Mouse (Mus musculus) lung, embryonic 14.5 days (tissue): ENCODE data around the gene Msh5. TPM values are rescaled to one million over a fixed set of nuclear protein-coding genes. Genes with fewer than 3 reads are reported as not detected.

Experiments used
- ATAC-seq: fragments of 200-750 bp; cut with Nextera tagmentation; 2 replicates; pipeline ENCODE4 v1.8.0; 2017; ENCODE audit warnings: mild to moderate bottlenecking, moderate TSS enrichment, moderate library complexity; ENCODE audit not compliant: insufficient read depth
- DNase-seq: peaks from one replicate; pipeline ENCODE4 v3.0.0-alpha.2; 2015
- H3K27ac ChIP-seq: fragments of 300-500 bp; sonication (generic); 2 replicates; pipeline ENCODE4 v1.5.1; 2014; ENCODE audit warnings: low read depth, mild to moderate bottlenecking, moderate library complexity
- H3K27me3 ChIP-seq: fragments of 300-500 bp; sonication (generic); 2 replicates; pipeline ENCODE4 v1.6.1; 2014; ENCODE audit warnings: low read length, control low read depth; ENCODE audit not compliant: insufficient read depth
- H3K36me3 ChIP-seq: fragments of 300-500 bp; sonication (generic); 2 replicates; pipeline ENCODE4 v1.6.1; 2014; ENCODE audit warnings: control low read depth; ENCODE audit not compliant: insufficient read depth
- H3K4me1 ChIP-seq: fragments of 300-500 bp; sonication (generic); 2 replicates; pipeline ENCODE4 v1.6.1; 2014; ENCODE audit warnings: antibody characterized with exemption, control low read depth; ENCODE audit not compliant: insufficient read depth
- H3K4me2 ChIP-seq: fragments of 300-500 bp; sonication (generic); 2 replicates; pipeline ENCODE4 v1.6.1; 2014; ENCODE audit warnings: mild to moderate bottlenecking
- H3K4me3 ChIP-seq: fragments of 300-500 bp; sonication (generic); 2 replicates; pipeline ENCODE4 v1.5.1; 2014; ENCODE audit warnings: low read depth, low read length
- H3K9ac ChIP-seq: fragments of 300-500 bp; sonication (generic); 2 replicates; pipeline ENCODE4 v1.6.1; 2014
- H3K9me3 ChIP-seq: fragments of 300-500 bp; sonication (generic); 2 replicates; pipeline ENCODE4 v1.6.1; 2016; ENCODE audit warnings: low read depth, low read length, control low read depth
- CTCF ChIP-seq: IDR thresholded peaks from 2 replicates; pipeline ENCODE4 v1.5.1; 2016; ENCODE audit warnings: antibody characterized with exemption, low read depth
- WGBS: fragments of 180-500 bp; shearing (Covaris S2); extraction: QIAGEN DNeasy Blood & Tissue Kit; methylation state at CpG from one replicate; pipeline ENCODE4 v1.1.7; 2014; 5-methylcytosine and 5-hydroxymethylcytosine counted together
- polyA plus RNA-seq: library from polyadenylated mRNA; unstranded; fragments of >200 nt; fragmentation: Nextera tagmentation; extraction: Ambion mirVana; gene quantifications from 2 replicates; pipeline ENCODE4 v1.2.1, GENCODE M21; 2014

The Msh5 gene
- polyA plus RNA-seq, 1 experiment from 2014 or later, result 4.6 TPM

- 71% methylated on average over 12 of the region's 12 CpGs for WGBS
- H3K4me1 ChIP-seq, result peaks cover 24% of the 10 kb centered on the region
Measured at GRCm38 (mm10) chr17:35052271-35052798, 5.8 kb upstream of the Msh5 start.

DNA sequence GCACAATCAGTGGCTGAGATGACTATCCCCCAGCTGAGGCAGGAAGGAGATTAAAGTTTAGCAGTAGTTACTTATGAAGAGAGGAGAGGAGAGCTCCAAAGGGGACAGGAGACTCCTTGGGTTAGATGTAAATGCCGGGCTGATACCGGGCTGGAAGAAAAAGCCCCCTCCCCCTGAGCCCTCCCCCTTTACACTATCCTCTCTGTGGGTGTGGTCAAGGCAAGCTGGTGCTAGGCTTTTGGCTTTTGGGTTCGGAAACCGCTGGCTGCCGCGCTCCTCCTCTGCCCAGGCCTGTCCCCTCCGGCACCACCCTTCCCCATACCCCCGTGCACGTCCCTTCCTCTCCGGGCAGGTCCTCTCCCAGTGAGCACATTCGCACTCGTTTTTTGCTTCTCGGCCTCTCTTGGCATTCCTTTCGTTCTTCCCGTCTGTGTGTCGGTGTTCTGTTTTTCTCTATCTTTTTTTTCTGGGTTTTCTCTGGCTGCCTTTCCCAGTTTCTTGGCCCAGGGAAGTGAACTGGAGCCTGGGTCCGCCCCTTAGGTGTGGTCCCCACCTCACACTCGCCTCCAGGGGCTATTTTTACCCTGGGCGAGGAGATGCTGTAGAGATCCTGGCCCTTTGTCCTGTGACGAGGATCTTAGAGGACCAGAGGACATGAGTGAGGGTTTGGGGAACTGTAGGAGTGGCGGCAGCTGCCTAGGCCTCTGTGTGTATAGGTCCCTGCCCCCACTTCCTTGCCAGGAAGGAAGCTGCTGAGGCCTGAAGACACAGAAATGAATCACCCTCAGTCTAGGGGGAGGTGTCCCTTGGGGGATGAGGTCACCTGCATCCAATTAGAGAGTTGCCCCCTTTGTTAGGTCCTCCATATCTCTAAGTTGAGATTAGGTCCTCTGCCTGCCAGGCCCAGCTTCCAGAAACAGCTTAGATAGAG, 4.9 kb upstream of the Msh5 start:
- H3K4me2 ChIP-seq, result peak overlapping the region; percentile 92
- H3K9me3 ChIP-seq, result no peaks in the 10 kb centered on the region
- TF ChIP-seq CTCF, result no peak
- H3K36me3 ChIP-seq, result peaks cover 44% of the 10 kb centered on the region
- DNase-seq, result peak; percentile 84
- H3K27ac ChIP-seq, result peak overlapping the region; percentile 99
- WGBS, result under 1% methylated on average over 21 of the region's 21 CpGs
- peaks cover 29% of the 10 kb centered on the region for H3K4me1 ChIP-seq
- H3K9ac ChIP-seq, result peak overlapping the region; percentile 87
- H3K4me3 ChIP-seq, result peak overlapping the region; percentile 54
- peak; percentile 54 for ATAC-seq
- H3K27me3 ChIP-seq, result no peaks in the 10 kb centered on the region

More at GRCm38 (mm10) chr17:35052271-35052798, 5.8 kb upstream of the Msh5 start:
- Histone ChIP-seq H3K9ac (peak overlapping the region; percentile 87), H3K27me3 (no peaks in the 10 kb centered on the region), H3K36me3 (peaks cover 52% of the 10 kb centered on the region), H3K27ac (peak overlapping the region; percentile 99), H3K9me3 (no peaks in the 10 kb centered on the region), H3K4me2 (peak overlapping the region; percentile 92), H3K4me3 (peak overlapping the region; percentile 54)
- TF ChIP-seq CTCF, result no peak
- no peak for ATAC-seq
- DNase-seq, result no peak

GRCm38 (mm10) chr17:35050126-35050750, 3.7 kb upstream of the Msh5 start:
- DNase-seq (peak; percentile 84), ATAC-seq (peak; percentile 41)
- Histone ChIP-seq H3K27me3 (no peaks in the 10 kb centered on the region), H3K4me2 (peak overlapping the region; percentile 92), H3K36me3 (peaks cover 32% of the 10 kb centered on the region), H3K27ac (peak overlapping the region; percentile 99), H3K9me3 (no peaks in the 10 kb centered on the region), H3K4me1 (peaks cover 29% of the 10 kb centered on the region), H3K9ac (peak overlapping the region; percentile 87), H3K4me3 (peak overlapping the region; percentile 54)
- WGBS, result under 1% methylated on average over 27 of the region's 27 CpGs
- no peak for TF ChIP-seq CTCF

- H3K4me3 ChIP-seq, result peak within 1 kb of the TSS; percentile 54
- peak; percentile 93 for DNase-seq
- peak within 1 kb of the TSS; percentile 92 for H3K4me2 ChIP-seq
- H3K9ac ChIP-seq, result peak within 1 kb of the TSS; percentile 87
- peaks cover 29% of the 10 kb centered on the region for H3K4me1 ChIP-seq
- TF ChIP-seq CTCF, result peak; percentile 52
- WGBS, result 1% methylated on average over 11 of the region's 11 CpGs
- H3K9me3 ChIP-seq, result no peaks in the 10 kb centered on the region
- ATAC-seq, result peak; percentile 31
- peak within 1 kb of the TSS; percentile 99 for H3K27ac ChIP-seq
- H3K27me3 ChIP-seq, result no peaks in the 10 kb centered on the region
- H3K36me3 ChIP-seq, result peaks cover 26% of the 10 kb centered on the region
Measured at GRCm38 (mm10) chr17:35049561-35050016, 3.0 kb upstream of the Msh5 start, which contains the start of gene Clic1. Clic1 (plus strand) TSS chr17:35049966.

- TF ChIP-seq CTCF, result no peak
- peak overlapping the region; percentile 99 for H3K27ac ChIP-seq
- no peak for ATAC-seq
- peaks cover 29% of the 10 kb centered on the region for H3K4me1 ChIP-seq
- H3K9me3 ChIP-seq, result no peaks in the 10 kb centered on the region
- no peak overlapping the region for H3K9ac ChIP-seq
- H3K27me3 ChIP-seq, result no peaks in the 10 kb centered on the region
- peak overlapping the region; percentile 54; the same call in 1 of the 2 replicates for H3K4me3 ChIP-seq
- DNase-seq, result no peak
- WGBS, result 63% methylated on average over 5 of the region's 5 CpGs
- peaks cover 20% of the 10 kb centered on the region for H3K36me3 ChIP-seq
- H3K4me2 ChIP-seq, result peak overlapping the region; percentile 92
Measured at GRCm38 (mm10) chr17:35048932-35049440, 2.4 kb upstream of the Msh5 start.

GRCm38 (mm10) chr17:35048149-35048931, 1.8 kb upstream of the Msh5 start:
- ATAC-seq (no peak), DNase-seq (peak; percentile 46)
- Histone ChIP-seq H3K27me3 (no peaks in the 10 kb centered on the region), H3K9ac (peak overlapping the region; percentile 6; the same call in 1 of the 2 replicates), H3K4me1 (peaks cover 29% of the 10 kb centered on the region), H3K9me3 (no peaks in the 10 kb centered on the region), H3K36me3 (peaks cover 13% of the 10 kb centered on the region), H3K27ac (peak overlapping the region; percentile 99), H3K4me3 (no peak overlapping the region), H3K4me2 (peak overlapping the region; percentile 99)
- 23% methylated on average over 11 of the region's 11 CpGs for WGBS
- TF ChIP-seq CTCF, result no peak
